Mouse (Mus musculus) liver, adult 2 months (tissue): ENCODE results near the gene Bbip1.
"Not testable (repeated sequence)": the region's sequence is repeated elsewhere in the genome, so short reads cannot be mapped to it uniquely, and the experiment has no call there.

Experiments used
- CTCF ChIP-seq: fragments of 200-500 bp; IDR thresholded peaks from 2 replicates; pipeline ENCODE4 v1.5.1; 2011; ENCODE audit warnings: low read depth, low read length, control low read depth
- POLR2A ChIP-seq: fragments of 200-500 bp; IDR thresholded peaks from 2 replicates; pipeline ENCODE4 v1.6.1; 2011; ENCODE audit warnings: low read length, control low read depth; ENCODE audit not compliant: insufficient read depth; ENCODE audit errors: extremely low read depth

GRCm38 (mm10) chr19:53964347-53964746 lies 19.9 kb upstream of the Bbip1 start:
- TF ChIP-seq POLR2A, CTCF: not testable (repeated sequence)
